Mouse (Mus musculus) brain, embryonic 14.5 days (tissue): ENCODE measurements around the gene Izumo1r. TPM values are rescaled to one million over a fixed set of nuclear protein-coding genes. Genes with fewer than 3 reads are reported as not detected.

Experiments used
- DNase-seq: peaks from one replicate; pipeline ENCODE4 v3.0.0-alpha.2; 2011; ENCODE audit warnings: low read depth
- CTCF ChIP-seq: fragments of 200-500 bp; IDR thresholded peaks from 2 replicates; pipeline ENCODE4 v1.5.1; 2012; ENCODE audit warnings: inconsistent platforms, mild to moderate bottlenecking, moderate library complexity, borderline replicate concordance; ENCODE audit not compliant: insufficient read depth, insufficient read length; ENCODE audit errors: extremely low read depth
- POLR2A ChIP-seq: fragments of 200-500 bp; IDR thresholded peaks from 2 replicates; pipeline ENCODE4 v1.6.1; 2012; ENCODE audit warnings: mild to moderate bottlenecking, inconsistent platforms, borderline replicate concordance; ENCODE audit not compliant: poor library complexity, insufficient read depth, insufficient read length, severe bottlenecking; ENCODE audit errors: extremely low read depth
- polyA plus RNA-seq: library from polyadenylated mRNA; depleted of rRNA; stranded (reverse); fragments of >200 nt; gene quantifications from 2 replicates; pipeline ENCODE4 v1.2.3, GENCODE M21; 2012

The Izumo1r gene
- polyA plus RNA-seq, 1 experiment = not detected

GRCm38 (mm10) chr9:14903006-14903405 lies 743 bp downstream of the Izumo1r start:
- TF ChIP-seq CTCF = no peak
- no peak for TF ChIP-seq POLR2A

GRCm38 (mm10) chr9:14902416-14902815 lies 1.3 kb downstream of the Izumo1r start:
- TF ChIP-seq POLR2A (no peak), CTCF (no peak)
- no peak for DNase-seq

More at GRCm38 (mm10) chr9:14903006-14903405, 743 bp downstream of the Izumo1r start:
- no peak for DNase-seq

- no peak for TF ChIP-seq CTCF
- TF ChIP-seq POLR2A = no peak
- DNase-seq = no peak
Measured at GRCm38 (mm10) chr9:14901757-14902156, 2.0 kb downstream of the Izumo1r start.

- TF ChIP-seq POLR2A (no peak), CTCF (no peak)
- DNase-seq = peak; percentile 64
Measured at GRCm38 (mm10) chr9:14897102-14897501, 6.6 kb downstream of the Izumo1r start.

- TF ChIP-seq POLR2A = no peak
- no peak for TF ChIP-seq CTCF
- DNase-seq = peak; percentile 55
Measured at GRCm38 (mm10) chr9:14895237-14895835, 8.4 kb downstream of the Izumo1r start.

GRCm38 (mm10) chr9:14894628-14895027 lies 9.1 kb downstream of the Izumo1r start:
- no peak for DNase-seq

GRCm38 (mm10) chr9:14893388-14893787 lies 10.4 kb downstream of the Izumo1r start:
- no peak for DNase-seq
- no peak for TF ChIP-seq POLR2A
- TF ChIP-seq CTCF = no peak

More at GRCm38 (mm10) chr9:14894628-14895027, 9.1 kb downstream of the Izumo1r start:
- TF ChIP-seq POLR2A (no peak), CTCF (peak; percentile 39; the same call in 1 of the 2 replicates)

- DNase-seq = peak; percentile 30
- no peak for TF ChIP-seq CTCF
Measured at GRCm38 (mm10) chr9:14891891-14892290, 11.9 kb downstream of the Izumo1r start.

- TF ChIP-seq CTCF (no peak), POLR2A (no peak)
- DNase-seq = peak; percentile 41
Measured at GRCm38 (mm10) chr9:14890699-14891098, 13.1 kb downstream of the Izumo1r start.

GRCm38 (mm10) chr9:14888671-14889070 lies 15.1 kb downstream of the Izumo1r start:
- DNase-seq = peak; percentile 22
- TF ChIP-seq POLR2A (no peak), CTCF (no peak)

- DNase-seq = peak; percentile 14
- TF ChIP-seq CTCF = no peak
- no peak for TF ChIP-seq POLR2A
Measured at GRCm38 (mm10) chr9:14887787-14888382, 15.9 kb downstream of the Izumo1r start.

- DNase-seq = no peak
- TF ChIP-seq POLR2A = no peak
- no peak for TF ChIP-seq CTCF
Measured at GRCm38 (mm10) chr9:14885954-14886353, 17.8 kb downstream of the Izumo1r start.
